ENCODE assay signal across 13 mouse cellular contexts in the genomic region with DNA sequence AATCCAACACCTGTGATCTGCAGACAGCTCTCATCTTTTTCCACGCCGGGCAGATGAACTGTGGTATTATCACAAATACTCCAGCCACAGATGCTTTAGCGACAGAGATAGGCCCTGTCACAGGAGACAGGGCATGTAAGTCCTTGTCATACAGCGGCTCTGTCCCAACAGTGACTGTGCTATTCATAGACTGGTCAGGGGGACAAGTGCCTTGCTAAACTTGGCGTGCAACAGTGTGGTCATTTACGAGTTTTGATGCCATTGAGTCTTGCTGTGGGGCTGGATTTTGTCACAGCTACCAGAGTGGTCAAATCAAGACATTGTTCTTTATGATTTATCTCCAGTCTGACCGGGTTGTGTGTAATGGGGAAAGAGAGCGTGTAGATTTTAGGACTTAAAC.
DNase-seq lines count a peak whose midpoint lies in the region; ATAC-seq lines count a peak whose summit lies in the region.
"Had no signal": no experiment of that assay in that cellular context is flagged by ENCODE, and none has a peak within 500 bp of the region (broad histone marks: within the 10 kb centered on the region; RNA-seq: fewer than 3 reads in every experiment).

No protein-coding gene starts in this region.

- 75% methylated on average over 8 of the region's 8 CpGs for WGBS in hindbrain, embryonic 14.5 days
- WGBS in hindbrain, embryonic 10.5 days: 89% methylated on average over 8 of the region's 8 CpGs
- 42% methylated on average over 8 of the region's 8 CpGs for WGBS in heart, embryonic 11.5 days (ENCODE audit: insufficient replicate concordance)

- no peak for DNase-seq in hindbrain, embryonic 14.5 days (ENCODE audit: low spot score)
- no peak for DNase-seq in hindbrain, embryonic 10.5 days (ENCODE audit: low spot score)
- DNase-seq in heart, postnatal 4 days: peak; percentile 45
- DNase-seq in skeletal muscle tissue, adult 2 months (ENCODE audit: low read depth, low spot score): peak; percentile 76
- no peak for DNase-seq in thymus, postnatal 0 days (ENCODE audit: low spot score)
- no peak for DNase-seq in cerebellum, postnatal 4 days (ENCODE audit: low spot score in 2 of 2)
- DNase-seq: cerebellum, adult 11-12 months; kidney, adult 18-20 months; right cerebral cortex, postnatal 14 days had no signal

- no peaks in the 10 kb centered on the region for H3K27me3 ChIP-seq in hindbrain, embryonic 14.5 days (ENCODE audit: control insufficient read depth, insufficient read depth, low read length)
- H3K27me3 ChIP-seq in hindbrain, embryonic 10.5 days (ENCODE audit: insufficient read depth, poor library complexity, severe bottlenecking): no peaks in the 10 kb centered on the region
- no peaks in the 10 kb centered on the region for H3K27me3 ChIP-seq in heart, embryonic 11.5 days (ENCODE audit: control insufficient read depth, insufficient read depth, low read length)
- H3K27me3 ChIP-seq: liver, embryonic 12.5 days; lung, embryonic 15.5 days had no signal

- peaks cover 18% of the 10 kb centered on the region for H3K4me1 ChIP-seq in hindbrain, embryonic 14.5 days (replicated peaks; ENCODE audit: control insufficient read depth, insufficient read depth, low read length)
- H3K4me1 ChIP-seq in hindbrain, embryonic 10.5 days (replicated peaks): peaks cover 24% of the 10 kb centered on the region
- H3K4me1 ChIP-seq in heart, embryonic 11.5 days (ENCODE audit: control insufficient read depth, insufficient read depth, low read length): peaks cover 30% of the 10 kb centered on the region
- H3K4me1 ChIP-seq: liver, embryonic 12.5 days had no signal

- no peaks in the 10 kb centered on the region for H3K36me3 ChIP-seq in hindbrain, embryonic 14.5 days (replicated peaks; ENCODE audit: control insufficient read depth, insufficient read depth)
- H3K36me3 ChIP-seq in hindbrain, embryonic 10.5 days: no peaks in the 10 kb centered on the region
- H3K36me3 ChIP-seq in heart, embryonic 11.5 days (ENCODE audit: control insufficient read depth, insufficient read depth, low read length): no peaks in the 10 kb centered on the region
- H3K36me3 ChIP-seq: limb, embryonic 10.5 days; liver, embryonic 12.5 days; lung, embryonic 15.5 days had no signal

- no peak overlapping the region for H3K4me2 ChIP-seq in hindbrain, embryonic 14.5 days (replicated peaks)
- peak overlapping the region; percentile 10; the same call in 1 of the 2 replicates for H3K4me2 ChIP-seq in heart, embryonic 11.5 days
- H3K4me2 ChIP-seq: liver, embryonic 12.5 days; lung, embryonic 15.5 days had no signal

- no peak for ATAC-seq in hindbrain, embryonic 14.5 days (ENCODE audit: low FRiP score)
- ATAC-seq in heart, embryonic 11.5 days (replicated peaks; ENCODE audit: insufficient number of reproducible peaks, low FRiP score, low TSS enrichment): 0 out of 2 replicates have a peak, but pooled peaks have one; percentile 39
- ATAC-seq: liver, embryonic 12.5 days had no signal

- H3K9me3 ChIP-seq in hindbrain, embryonic 14.5 days (ENCODE audit: control insufficient read depth, low read length): no peaks in the 10 kb centered on the region
- H3K9me3 ChIP-seq in hindbrain, embryonic 10.5 days: no peaks in the 10 kb centered on the region
- H3K9me3 ChIP-seq in heart, embryonic 11.5 days (replicated peaks; ENCODE audit: control insufficient read depth, low read length): no peaks in the 10 kb centered on the region
- H3K9me3 ChIP-seq: limb, embryonic 10.5 days; liver, embryonic 12.5 days; lung, embryonic 15.5 days had no signal

- H3K27ac ChIP-seq in hindbrain, embryonic 14.5 days: peak overlapping the region; percentile 72; the same call in 1 of the 2 replicates
- H3K27ac ChIP-seq in hindbrain, embryonic 10.5 days: no peak overlapping the region
- H3K27ac ChIP-seq in heart, embryonic 11.5 days (ENCODE audit: low read depth, low read length): peak overlapping the region; percentile 75
- H3K27ac ChIP-seq: limb, embryonic 10.5 days; liver, embryonic 12.5 days; lung, embryonic 15.5 days had no signal

- no peak overlapping the region for H3K4me3 ChIP-seq in hindbrain, embryonic 14.5 days (replicated peaks; ENCODE audit: low read length)
- H3K4me3 ChIP-seq in hindbrain, embryonic 10.5 days: no peak overlapping the region
- no peak overlapping the region for H3K4me3 ChIP-seq in heart, embryonic 11.5 days (ENCODE audit: low read depth, low read length)
- H3K4me3 ChIP-seq: limb, embryonic 10.5 days; liver, embryonic 12.5 days; lung, embryonic 15.5 days had no signal

- no peak overlapping the region for H3K9ac ChIP-seq in hindbrain, embryonic 14.5 days
- no peak overlapping the region for H3K9ac ChIP-seq in heart, embryonic 11.5 days (ENCODE audit: low read depth, low read length)
- H3K9ac ChIP-seq: liver, embryonic 12.5 days; lung, embryonic 15.5 days had no signal

Comparison
In these comparisons a context has a peak if more than half of its experiments do, and no peak if none do; other contexts are left out.
1. DNase-seq: peak in heart, postnatal 4 days (single experiment) and skeletal muscle tissue, adult 2 months (single experiment); none in hindbrain, embryonic 14.5 days (single experiment), hindbrain, embryonic 10.5 days (single experiment), thymus, postnatal 0 days (single experiment) and cerebellum, postnatal 4 days (0 of 2).